Mouse (Mus musculus): Measurements from ENCODE around the gene Upp2. TPM values are rescaled to one million over a fixed set of nuclear protein-coding genes. Genes with fewer than 3 reads are reported as not detected.

Gene Upp2
- polyA plus RNA-seq, 1 experiment from 2014 or later = 7.5 TPM

GRCm38 (mm10) chr2:58786681-58787080, 219.6 kb downstream of the Upp2 start:
- Histone ChIP-seq H3K27me3 (ENCODE audit: control insufficient read depth, insufficient read depth, low read length) (no peaks in the 10 kb centered on the region), H3K27ac (replicated peaks in 1 of 2; ENCODE audit: control insufficient read depth in 1 of 2, insufficient read depth in 1 of 2, low read depth in 2 of 2, low read length in 2 of 2) (no peak overlapping the region), H3K4me1 (ENCODE audit: control insufficient read depth in 2 of 2, insufficient read depth in 2 of 2, low read length in 2 of 2) (peaks cover 2% of the 10 kb centered on the region in 2 experiments; a peak in 2 of 4 replicates), H3K4me2 (ENCODE audit: low read length) (no peak overlapping the region), H3K36me3 (ENCODE audit: control insufficient read depth, insufficient read depth, low read length) (no peaks in the 10 kb centered on the region), H3K9ac (ENCODE audit: low read length) (no peak overlapping the region), H3K9me3 (ENCODE audit: control insufficient read depth, low read length) (no peaks in the 10 kb centered on the region), H3K4me3 (ENCODE audit: control insufficient read depth in 1 of 2, insufficient read depth in 1 of 2, low read depth in 1 of 2, low read length in 2 of 2) (no peak overlapping the region)
- WGBS = 61% methylated on average over 8 of the region's 8 CpGs
- no peak for ATAC-seq (ENCODE audit: insufficient number of reproducible peaks, insufficient read depth, low FRiP score, low read depth)

- Histone ChIP-seq H3K4me3 (ENCODE audit: control insufficient read depth in 1 of 2, insufficient read depth in 1 of 2, low read depth in 1 of 2, low read length in 2 of 2) (no peak overlapping the region), H3K4me1 (ENCODE audit: control insufficient read depth in 2 of 2, insufficient read depth in 2 of 2, low read length in 2 of 2) (peaks cover 7 to 9% of the 10 kb centered on the region in 2 experiments), H3K4me2 (ENCODE audit: low read length) (no peak overlapping the region), H3K9me3 (ENCODE audit: control insufficient read depth, low read length) (no peaks in the 10 kb centered on the region), H3K36me3 (ENCODE audit: control insufficient read depth, insufficient read depth, low read length) (no peaks in the 10 kb centered on the region), H3K9ac (ENCODE audit: low read length) (no peak overlapping the region), H3K27ac (replicated peaks in 1 of 2; ENCODE audit: control insufficient read depth in 1 of 2, insufficient read depth in 1 of 2, low read depth in 2 of 2, low read length in 2 of 2) (no peak overlapping the region), H3K27me3 (ENCODE audit: control insufficient read depth, insufficient read depth, low read length) (no peaks in the 10 kb centered on the region)
- WGBS = 44% methylated on average over 7 of the region's 7 CpGs
- no peak for ATAC-seq (ENCODE audit: insufficient number of reproducible peaks, insufficient read depth, low FRiP score, low read depth)
Observed at GRCm38 (mm10) chr2:58787360-58787759, 220.3 kb downstream of the Upp2 start.

GRCm38 (mm10) chr2:58789934-58790333, 222.8 kb downstream of the Upp2 start:
- Histone ChIP-seq H3K4me1 (ENCODE audit: control insufficient read depth in 2 of 2, insufficient read depth in 2 of 2, low read length in 2 of 2) (peaks cover 8 to 11% of the 10 kb centered on the region in 2 experiments), H3K27ac (replicated peaks in 1 of 2; ENCODE audit: control insufficient read depth in 1 of 2, insufficient read depth in 1 of 2, low read depth in 2 of 2, low read length in 2 of 2) (no peak overlapping the region), H3K9me3 (ENCODE audit: control insufficient read depth, low read length) (no peaks in the 10 kb centered on the region), H3K4me2 (ENCODE audit: low read length) (no peak overlapping the region), H3K36me3 (ENCODE audit: control insufficient read depth, insufficient read depth, low read length) (no peaks in the 10 kb centered on the region), H3K9ac (ENCODE audit: low read length) (no peak overlapping the region), H3K27me3 (ENCODE audit: control insufficient read depth, insufficient read depth, low read length) (no peaks in the 10 kb centered on the region), H3K4me3 (ENCODE audit: control insufficient read depth in 1 of 2, insufficient read depth in 1 of 2, low read depth in 1 of 2, low read length in 2 of 2) (no peak overlapping the region)
- no peak for ATAC-seq (ENCODE audit: insufficient number of reproducible peaks, insufficient read depth, low FRiP score, low read depth)
- WGBS = 84% methylated on average over 7 of the region's 7 CpGs

GRCm38 (mm10) chr2:58790361-58790760, 223.3 kb downstream of the Upp2 start:
- H3K9me3 ChIP-seq (ENCODE audit: control insufficient read depth, low read length) = no peaks in the 10 kb centered on the region
- peaks cover 8 to 11% of the 10 kb centered on the region in 2 experiments for H3K4me1 ChIP-seq (ENCODE audit: control insufficient read depth in 2 of 2, insufficient read depth in 2 of 2, low read length in 2 of 2)
- H3K27me3 ChIP-seq (ENCODE audit: control insufficient read depth, insufficient read depth, low read length) = no peaks in the 10 kb centered on the region
- no peak overlapping the region for H3K27ac ChIP-seq (replicated peaks in 1 of 2; ENCODE audit: control insufficient read depth in 1 of 2, insufficient read depth in 1 of 2, low read depth in 2 of 2, low read length in 2 of 2)
- no peaks in the 10 kb centered on the region for H3K36me3 ChIP-seq (ENCODE audit: control insufficient read depth, insufficient read depth, low read length)
- H3K9ac ChIP-seq (ENCODE audit: low read length) = no peak overlapping the region
- H3K4me2 ChIP-seq (ENCODE audit: low read length) = no peak overlapping the region
- no peak for ATAC-seq (ENCODE audit: insufficient number of reproducible peaks, insufficient read depth, low FRiP score, low read depth)
- H3K4me3 ChIP-seq (ENCODE audit: control insufficient read depth in 1 of 2, insufficient read depth in 1 of 2, low read depth in 1 of 2, low read length in 2 of 2) = no peak overlapping the region
- WGBS = 86% methylated on average over 4 of the region's 4 CpGs

GRCm38 (mm10) chr2:58794489-58794888, 227.4 kb downstream of the Upp2 start:
- H3K4me1 ChIP-seq (ENCODE audit: control insufficient read depth in 2 of 2, insufficient read depth in 2 of 2, low read length in 2 of 2) = peaks cover 6 to 11% of the 10 kb centered on the region in 2 experiments
- ATAC-seq (ENCODE audit: insufficient number of reproducible peaks, insufficient read depth, low FRiP score, low read depth) = no peak
- H3K36me3 ChIP-seq (ENCODE audit: control insufficient read depth, insufficient read depth, low read length) = no peaks in the 10 kb centered on the region
- no peak overlapping the region for H3K9ac ChIP-seq (ENCODE audit: low read length)
- H3K27me3 ChIP-seq (ENCODE audit: control insufficient read depth, insufficient read depth, low read length) = no peaks in the 10 kb centered on the region
- H3K27ac ChIP-seq (replicated peaks in 1 of 2; ENCODE audit: control insufficient read depth in 1 of 2, insufficient read depth in 1 of 2, low read depth in 2 of 2, low read length in 2 of 2) = no peak overlapping the region
- no peak overlapping the region for H3K4me3 ChIP-seq (ENCODE audit: control insufficient read depth in 1 of 2, insufficient read depth in 1 of 2, low read depth in 1 of 2, low read length in 2 of 2)
- WGBS = 68% methylated on average over 15 of the region's 15 CpGs
- H3K4me2 ChIP-seq (ENCODE audit: low read length) = no peak overlapping the region
- no peaks in the 10 kb centered on the region for H3K9me3 ChIP-seq (ENCODE audit: control insufficient read depth, low read length)

GRCm38 (mm10) chr2:58795432-58795831, 228.3 kb downstream of the Upp2 start:
- Histone ChIP-seq H3K36me3 (ENCODE audit: control insufficient read depth, insufficient read depth, low read length) (no peaks in the 10 kb centered on the region), H3K4me2 (ENCODE audit: low read length) (no peak overlapping the region), H3K9me3 (ENCODE audit: control insufficient read depth, low read length) (no peaks in the 10 kb centered on the region), H3K27ac (replicated peaks in 1 of 2; ENCODE audit: control insufficient read depth in 1 of 2, insufficient read depth in 1 of 2, low read depth in 2 of 2, low read length in 2 of 2) (no peak overlapping the region), H3K9ac (ENCODE audit: low read length) (no peak overlapping the region), H3K4me3 (ENCODE audit: control insufficient read depth in 1 of 2, insufficient read depth in 1 of 2, low read depth in 1 of 2, low read length in 2 of 2) (no peak overlapping the region), H3K4me1 (ENCODE audit: control insufficient read depth in 2 of 2, insufficient read depth in 2 of 2, low read length in 2 of 2) (peaks cover 6 to 11% of the 10 kb centered on the region in 2 experiments), H3K27me3 (ENCODE audit: control insufficient read depth, insufficient read depth, low read length) (no peaks in the 10 kb centered on the region)
- ATAC-seq (ENCODE audit: insufficient number of reproducible peaks, insufficient read depth, low FRiP score, low read depth) = no peak
- 85% methylated on average over 5 of the region's 5 CpGs for WGBS

GRCm38 (mm10) chr2:58797506-58797905, 230.4 kb downstream of the Upp2 start:
- Histone ChIP-seq H3K9ac (ENCODE audit: low read length) (no peak overlapping the region), H3K9me3 (ENCODE audit: control insufficient read depth, low read length) (no peaks in the 10 kb centered on the region), H3K27ac (replicated peaks in 1 of 2; ENCODE audit: control insufficient read depth in 1 of 2, insufficient read depth in 1 of 2, low read depth in 2 of 2, low read length in 2 of 2) (no peak overlapping the region), H3K4me1 (ENCODE audit: control insufficient read depth in 2 of 2, insufficient read depth in 2 of 2, low read length in 2 of 2) (peaks cover 0 to under 1% of the 10 kb centered on the region in 2 experiments; a peak in 1 of 4 replicates), H3K4me3 (ENCODE audit: control insufficient read depth in 1 of 2, insufficient read depth in 1 of 2, low read depth in 1 of 2, low read length in 2 of 2) (no peak overlapping the region), H3K36me3 (ENCODE audit: control insufficient read depth, insufficient read depth, low read length) (no peaks in the 10 kb centered on the region), H3K4me2 (ENCODE audit: low read length) (no peak overlapping the region), H3K27me3 (ENCODE audit: control insufficient read depth, insufficient read depth, low read length) (no peaks in the 10 kb centered on the region)
- 76% methylated on average over 4 of the region's 4 CpGs for WGBS
- no peak for ATAC-seq (ENCODE audit: insufficient number of reproducible peaks, insufficient read depth, low FRiP score, low read depth)

- Histone ChIP-seq H3K9ac (ENCODE audit: low read length) (no peak overlapping the region), H3K36me3 (ENCODE audit: control insufficient read depth, insufficient read depth, low read length) (no peaks in the 10 kb centered on the region), H3K27ac (replicated peaks in 1 of 2; ENCODE audit: control insufficient read depth in 1 of 2, insufficient read depth in 1 of 2, low read depth in 2 of 2, low read length in 2 of 2) (no peak overlapping the region), H3K4me1 (ENCODE audit: control insufficient read depth in 2 of 2, insufficient read depth in 2 of 2, low read length in 2 of 2) (no peaks in the 10 kb centered on the region; a peak in 1 of 4 replicates), H3K27me3 (ENCODE audit: control insufficient read depth, insufficient read depth, low read length) (no peaks in the 10 kb centered on the region), H3K9me3 (ENCODE audit: control insufficient read depth, low read length) (no peaks in the 10 kb centered on the region), H3K4me3 (ENCODE audit: control insufficient read depth in 1 of 2, insufficient read depth in 1 of 2, low read depth in 1 of 2, low read length in 2 of 2) (no peak overlapping the region), H3K4me2 (ENCODE audit: low read length) (no peak overlapping the region)
- ATAC-seq (ENCODE audit: insufficient number of reproducible peaks, insufficient read depth, low FRiP score, low read depth) = no peak
- 78% methylated on average over 9 of the region's 9 CpGs for WGBS
Observed at GRCm38 (mm10) chr2:58799126-58799525, 232.0 kb downstream of the Upp2 start.
